Comparison of ENCODE assay signal across 18 mouse cellular contexts in the genomic region with DNA sequence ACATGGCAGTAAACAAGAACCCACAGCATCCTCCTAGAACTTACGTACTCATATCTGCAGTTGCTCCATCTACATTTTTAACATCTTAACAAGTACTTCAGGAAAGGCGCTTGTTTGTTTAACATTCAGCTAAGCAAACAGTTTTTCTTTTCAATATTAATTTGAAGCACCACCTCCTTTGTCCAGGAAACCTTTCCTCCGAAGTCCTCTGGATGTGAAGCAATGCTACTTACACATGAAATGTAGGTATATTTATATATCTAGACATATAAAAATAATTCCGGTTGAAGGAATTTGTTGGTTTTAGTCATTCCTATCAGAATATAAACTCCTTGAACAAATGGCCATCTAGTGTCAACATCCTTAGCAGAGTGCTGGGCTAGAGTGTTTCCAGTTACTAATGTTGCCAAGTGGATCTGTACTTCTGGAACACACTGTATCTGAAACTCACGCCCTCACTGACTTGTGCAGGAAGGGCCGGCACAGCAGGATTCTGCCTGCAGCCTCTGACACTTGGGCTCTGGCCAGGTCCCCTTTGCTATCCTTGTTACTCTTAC. TPM values are rescaled to one million over a fixed set of nuclear protein-coding genes. Genes with fewer than 3 reads are reported as not detected.
A peak's percentile ranks its signal among the peaks of the same experiment; 100 is the strongest.
DNase-seq lines count a peak whose midpoint lies in the region; ATAC-seq and TF ChIP-seq lines count a peak whose summit lies in the region.
"Had no signal": no experiment of that assay in that cellular context is flagged by ENCODE, and none has a peak within 500 bp of the region (broad histone marks: within the 10 kb centered on the region; RNA-seq: fewer than 3 reads in every experiment).

No protein-coding gene starts in this region.

- 59% methylated on average over 6 of the region's 6 CpGs for WGBS in intestine, embryonic 16.5 days
- 58% methylated on average over 6 of the region's 6 CpGs for WGBS in intestine, postnatal 0 days
- WGBS in lung, embryonic 16.5 days, result 32% methylated on average over 6 of the region's 6 CpGs

- no peaks in the 10 kb centered on the region for H3K27me3 ChIP-seq in intestine, embryonic 16.5 days (replicated peaks; ENCODE audit: control insufficient read depth, insufficient read depth, low read length)
- no peaks in the 10 kb centered on the region for H3K27me3 ChIP-seq in intestine, postnatal 0 days (replicated peaks; ENCODE audit: control insufficient read depth, insufficient read depth, low read length)
- H3K27me3 ChIP-seq in lung, embryonic 16.5 days (ENCODE audit: control insufficient read depth, insufficient read depth, low read depth, low read length), result no peaks in the 10 kb centered on the region
- H3K27me3 ChIP-seq: embryonic facial prominence, embryonic 13.5 days; forebrain, embryonic 12.5 days; neural tube, embryonic 15.5 days had no signal

- no peak for TF ChIP-seq CTCF in intestine, postnatal 0 days (IDR thresholded peaks at IDR 0.05; ENCODE audit: low read depth)

- no peak overlapping the region for H3K4me3 ChIP-seq in intestine, embryonic 16.5 days (ENCODE audit: low read length)
- H3K4me3 ChIP-seq in intestine, postnatal 0 days (ENCODE audit: low read depth, low read length), result no peak overlapping the region
- no peak overlapping the region for H3K4me3 ChIP-seq in lung, embryonic 16.5 days (ENCODE audit: low read length)
- H3K4me3 ChIP-seq: embryonic facial prominence, embryonic 13.5 days; forebrain, embryonic 12.5 days; hindbrain, embryonic 10.5 days; liver, embryonic 12.5 days; megakaryocyte, embryonic 14.5 days; neural tube, embryonic 15.5 days had no signal

- peak; percentile 28 for DNase-seq in gastrocnemius, adult 18-20 months (ENCODE audit: low spot score)
- DNase-seq in gastrocnemius, postnatal 10 days, result no peak
- peak; percentile 55 for DNase-seq in testis, postnatal 10 days (ENCODE audit: low spot score)
- DNase-seq in layer of hippocampus, adult 9-10 months (ENCODE audit: low spot score), result no peak
- DNase-seq: retina, postnatal 1 day; spleen, adult 18-20 months had no signal

- H3K27ac ChIP-seq in intestine, embryonic 16.5 days (ENCODE audit: low read length), result peak overlapping the region; percentile 9; the same call in 1 of the 2 replicates
- no peak overlapping the region for H3K27ac ChIP-seq in intestine, postnatal 0 days (ENCODE audit: low read depth, low read length)
- peak overlapping the region; percentile 86 for H3K27ac ChIP-seq in lung, embryonic 16.5 days (ENCODE audit: low read length)
- H3K27ac ChIP-seq: embryonic facial prominence, embryonic 13.5 days; forebrain, embryonic 12.5 days; hindbrain, embryonic 10.5 days; kidney, postnatal 0 days; liver, embryonic 12.5 days; neural tube, embryonic 15.5 days had no signal

- no peak overlapping the region for H3K9ac ChIP-seq in intestine, embryonic 16.5 days (ENCODE audit: low read depth, low read length)
- H3K9ac ChIP-seq in intestine, postnatal 0 days (ENCODE audit: low read depth, low read length), result no peak overlapping the region
- no peak overlapping the region for H3K9ac ChIP-seq in lung, embryonic 16.5 days (ENCODE audit: low read length)
- H3K9ac ChIP-seq: embryonic facial prominence, embryonic 13.5 days; forebrain, embryonic 12.5 days; liver, embryonic 12.5 days; neural tube, embryonic 15.5 days had no signal

- H3K4me2 ChIP-seq in intestine, embryonic 16.5 days (ENCODE audit: low read depth, low read length), result no peak overlapping the region
- H3K4me2 ChIP-seq in intestine, postnatal 0 days (replicated peaks; ENCODE audit: low read depth), result no peak overlapping the region
- H3K4me2 ChIP-seq in lung, embryonic 16.5 days (ENCODE audit: low read depth, low read length), result no peak overlapping the region
- H3K4me2 ChIP-seq: embryonic facial prominence, embryonic 13.5 days; forebrain, embryonic 12.5 days; liver, embryonic 12.5 days; neural tube, embryonic 15.5 days had no signal

- H3K9me3 ChIP-seq in intestine, embryonic 16.5 days (ENCODE audit: control insufficient read depth, low read length), result no peaks in the 10 kb centered on the region
- H3K9me3 ChIP-seq in intestine, postnatal 0 days (ENCODE audit: control insufficient read depth), result no peaks in the 10 kb centered on the region
- H3K9me3 ChIP-seq in lung, embryonic 16.5 days (ENCODE audit: control insufficient read depth, low read length), result no peaks in the 10 kb centered on the region
- H3K9me3 ChIP-seq: embryonic facial prominence, embryonic 13.5 days; forebrain, embryonic 12.5 days; G1E; hindbrain, embryonic 10.5 days; liver, embryonic 12.5 days; megakaryocyte, embryonic 14.5 days; neural tube, embryonic 15.5 days had no signal

- ATAC-seq in intestine, embryonic 16.5 days, result no peak
- ATAC-seq in intestine, postnatal 0 days, result no peak
- ATAC-seq in lung, embryonic 16.5 days (ENCODE audit: low read depth), result peak; percentile 87
- ATAC-seq: inflammation-experienced regulatory T-cells, adult 6 months; liver, embryonic 12.5 days had no signal

- no peaks in the 10 kb centered on the region for H3K4me1 ChIP-seq in intestine, embryonic 16.5 days (ENCODE audit: control insufficient read depth, insufficient read depth, low read length)
- no peaks in the 10 kb centered on the region for H3K4me1 ChIP-seq in intestine, postnatal 0 days (replicated peaks; ENCODE audit: control insufficient read depth, insufficient read depth, low read length)
- peaks cover 18% of the 10 kb centered on the region for H3K4me1 ChIP-seq in lung, embryonic 16.5 days (replicated peaks; ENCODE audit: control insufficient read depth, insufficient read depth, low read length)
- H3K4me1 ChIP-seq: embryonic facial prominence, embryonic 13.5 days; forebrain, embryonic 12.5 days; hindbrain, embryonic 10.5 days; liver, embryonic 12.5 days; neural tube, embryonic 15.5 days had no signal

- no peaks in the 10 kb centered on the region for H3K36me3 ChIP-seq in intestine, embryonic 16.5 days (ENCODE audit: control insufficient read depth, insufficient read depth, low read length)
- no peaks in the 10 kb centered on the region for H3K36me3 ChIP-seq in intestine, postnatal 0 days (ENCODE audit: control insufficient read depth, insufficient read depth)
- H3K36me3 ChIP-seq in lung, embryonic 16.5 days (ENCODE audit: control insufficient read depth, insufficient read depth, low read length), result no peaks in the 10 kb centered on the region
- H3K36me3 ChIP-seq: embryonic facial prominence, embryonic 13.5 days; forebrain, embryonic 12.5 days; G1E; hindbrain, embryonic 10.5 days; liver, embryonic 12.5 days; neural tube, embryonic 15.5 days had no signal

RNA-seq across cellular contexts. Expression of gene Usp47, which starts 10.6 kb away (rescaled TPM):
- 100 to 1,000 TPM; 225 to 256 TPM for total RNA-seq in gastrocnemius, adult 18-20 months (2021)
- total RNA-seq in gastrocnemius, postnatal 10 days (2021), result 100 to 1,000 TPM; 141 to 151 TPM
- polyA plus RNA-seq in intestine, embryonic 16.5 days (2015; fragmentation: Nextera tagmentation; extraction: Ambion mirVana), result 48.7 and 50.8 TPM in 2 replicates
- polyA plus RNA-seq in intestine, postnatal 0 days (2015; fragmentation: Nextera tagmentation; extraction: Ambion mirVana), result 26.9 and 29.6 TPM in 2 replicates
- polyA plus RNA-seq in lung, embryonic 16.5 days (2015; fragmentation: Nextera tagmentation; extraction: Ambion mirVana), result 64.6 and 71.5 TPM in 2 replicates

Comparison
In these comparisons a context has a peak if more than half of its experiments do, and no peak if none do; other contexts are left out.
1. DNase-seq: peak in gastrocnemius, adult 18-20 months (single experiment) and testis, postnatal 10 days (single experiment); none in gastrocnemius, postnatal 10 days (single experiment) and layer of hippocampus, adult 9-10 months (single experiment).